Mouse (Mus musculus): ENCODE results near the gene Ext2.

- TF ChIP-seq POLR2A (IDR thresholded peaks at IDR 0.05; ENCODE audit: borderline replicate concordance, control insufficient read depth, low read depth, low read length): no peak
- no peak for TF ChIP-seq CTCF (IDR thresholded peaks at IDR 0.05; ENCODE audit: control insufficient read depth, insufficient read depth, low read length)
Measured at GRCm38 (mm10) chr2:93749709-93750108, 72.7 kb downstream of the Ext2 start.

Measured in bone marrow, adult 2 months (tissue).